Mouse (Mus musculus) embryonic facial prominence, embryonic 12.5 days (tissue): ENCODE measurements around the gene Fam189a1. TPM values are rescaled to one million over a fixed set of nuclear protein-coding genes. Genes with fewer than 3 reads are reported as not detected.

Source experiments
- ATAC-seq: fragments of 200-750 bp; cut with Nextera tagmentation; 2 replicates; pipeline ENCODE4 v1.8.0; 2017; ENCODE audit not compliant: insufficient number of reproducible peaks, insufficient read depth, low FRiP score, low TSS enrichment
- H3K27ac ChIP-seq: fragments of 300-500 bp; sonication (generic); 2 replicates; pipeline ENCODE4 v1.5.1; 2016; ENCODE audit warnings: mild to moderate bottlenecking
- H3K27me3 ChIP-seq: fragments of 300-500 bp; sonication (generic); 2 replicates; pipeline ENCODE4 v1.6.1; 2016; ENCODE audit warnings: mild to moderate bottlenecking, moderate library complexity
- H3K36me3 ChIP-seq: fragments of 300-500 bp; sonication (generic); 2 replicates; pipeline ENCODE4 v1.6.1; 2016; ENCODE audit warnings: mild to moderate bottlenecking
- H3K4me1 ChIP-seq: fragments of 300-500 bp; sonication (generic); 2 replicates; pipeline ENCODE4 v1.6.1; 2016
- H3K4me2 ChIP-seq: fragments of 300-500 bp; sonication (generic); replicated peaks from 2 replicates; pipeline ENCODE4 v1.6.1; 2016; ENCODE audit warnings: mild to moderate bottlenecking, moderate library complexity
- H3K4me3 ChIP-seq: fragments of 300-500 bp; sonication (generic); 2 replicates; pipeline ENCODE4 v1.5.1; 2016; ENCODE audit warnings: mild to moderate bottlenecking
- H3K9ac ChIP-seq: fragments of 300-500 bp; sonication (generic); 2 replicates; pipeline ENCODE4 v1.6.1; 2016; ENCODE audit warnings: mild to moderate bottlenecking, moderate library complexity
- H3K9me3 ChIP-seq: fragments of 300-500 bp; sonication (generic); 2 replicates; pipeline ENCODE4 v1.6.1; 2016; ENCODE audit warnings: mild to moderate bottlenecking, moderate library complexity
- WGBS: fragments of 180-500 bp; shearing (Covaris S2); methylation state at CpG from one replicate; pipeline ENCODE4 v1.1.7; 2016; 5-methylcytosine and 5-hydroxymethylcytosine counted together
- polyA plus RNA-seq: library from polyadenylated mRNA; unstranded; fragments of >200 nt; fragmentation: Nextera tagmentation; extraction: Ambion mirVana; gene quantifications from 2 replicates; pipeline ENCODE4 v1.2.1, GENCODE M21; 2016

Fam189a1 gene
- polyA plus RNA-seq, 1 experiment from 2014 or later: 2.9 TPM

- Histone ChIP-seq H3K4me1 (no peaks in the 10 kb centered on the region), H3K36me3 (no peaks in the 10 kb centered on the region), H3K4me3 (no peak overlapping the region), H3K27ac (no peak overlapping the region), H3K9me3 (no peaks in the 10 kb centered on the region), H3K27me3 (no peaks in the 10 kb centered on the region), H3K9ac (no peak overlapping the region), H3K4me2 (no peak overlapping the region)
- 33% methylated on average over 5 of the region's 5 CpGs for WGBS
- no peak for ATAC-seq
These were observed 91.7 kb downstream of the Fam189a1 start for GRCm38 (mm10) chr7:65064638-65065037.

- H3K36me3 ChIP-seq: no peaks in the 10 kb centered on the region
- no peak overlapping the region for H3K4me2 ChIP-seq
- 20% methylated on average over 3 of the region's 3 CpGs for WGBS
- H3K4me3 ChIP-seq: no peak overlapping the region
- no peak overlapping the region for H3K9ac ChIP-seq
- no peak overlapping the region for H3K27ac ChIP-seq
- H3K4me1 ChIP-seq: no peaks in the 10 kb centered on the region
- ATAC-seq: no peak
- H3K27me3 ChIP-seq: no peaks in the 10 kb centered on the region
- no peaks in the 10 kb centered on the region for H3K9me3 ChIP-seq
These were observed 92.3 kb downstream of the Fam189a1 start for GRCm38 (mm10) chr7:65064096-65064495.

DNA sequence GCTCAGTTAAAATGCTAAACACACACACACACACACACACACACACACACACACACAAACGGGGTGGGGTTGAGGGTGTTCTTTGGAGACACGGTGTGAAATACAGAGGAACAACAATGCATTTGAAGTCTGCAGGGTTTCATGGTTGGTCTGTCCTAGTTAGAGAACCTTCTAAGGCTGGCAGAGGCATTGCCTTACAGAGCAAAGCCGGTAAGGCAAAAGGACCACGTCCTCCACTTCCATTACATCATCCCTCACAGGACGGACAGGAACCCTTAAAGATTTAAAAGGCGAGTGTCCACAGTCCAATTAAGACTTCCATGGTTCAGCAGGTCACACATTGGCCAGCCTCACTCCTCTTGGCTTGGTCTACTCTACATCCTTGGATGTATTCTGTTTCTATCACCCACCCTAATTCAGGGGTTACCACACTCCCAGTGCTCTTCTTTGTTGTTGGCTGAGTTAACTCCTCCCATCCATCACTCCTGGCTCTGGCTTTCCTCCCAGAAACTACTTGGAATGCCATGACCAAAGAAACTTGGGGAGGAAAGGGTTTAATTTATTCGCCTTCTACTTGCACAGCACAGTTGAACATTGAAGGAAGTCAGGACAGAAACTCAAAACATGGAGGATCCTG, 96.1 kb downstream of the Fam189a1 start:
- no peak overlapping the region for H3K4me3 ChIP-seq
- no peak overlapping the region for H3K9ac ChIP-seq
- H3K36me3 ChIP-seq: no peaks in the 10 kb centered on the region
- H3K9me3 ChIP-seq: no peaks in the 10 kb centered on the region
- H3K27me3 ChIP-seq: no peaks in the 10 kb centered on the region
- H3K4me1 ChIP-seq: no peaks in the 10 kb centered on the region
- 76% methylated on average over 7 of the region's 7 CpGs for WGBS
- no peak overlapping the region for H3K27ac ChIP-seq
- H3K4me2 ChIP-seq: no peak overlapping the region
- ATAC-seq: no peak

GRCm38 (mm10) chr7:65056864-65057263, 99.5 kb downstream of the Fam189a1 start:
- Histone ChIP-seq H3K4me2 (no peak overlapping the region), H3K9ac (no peak overlapping the region), H3K36me3 (no peaks in the 10 kb centered on the region), H3K27ac (no peak overlapping the region), H3K4me3 (no peak overlapping the region), H3K27me3 (no peaks in the 10 kb centered on the region), H3K9me3 (no peaks in the 10 kb centered on the region), H3K4me1 (no peaks in the 10 kb centered on the region)
- WGBS: 88% methylated on average over 6 of the region's 6 CpGs
- ATAC-seq: no peak

- Histone ChIP-seq H3K9ac (no peak overlapping the region), H3K27me3 (no peaks in the 10 kb centered on the region), H3K27ac (no peak overlapping the region), H3K4me3 (no peak overlapping the region), H3K9me3 (no peaks in the 10 kb centered on the region), H3K4me1 (no peaks in the 10 kb centered on the region), H3K36me3 (no peaks in the 10 kb centered on the region), H3K4me2 (no peak overlapping the region)
- 66% methylated on average over 1 of the region's 1 CpGs for WGBS
- ATAC-seq: no peak
These were observed 104.4 kb downstream of the Fam189a1 start for GRCm38 (mm10) chr7:65051986-65052385.

GRCm38 (mm10) chr7:65049236-65049954, 107.0 kb downstream of the Fam189a1 start:
- 85% methylated on average over 18 of the region's 18 CpGs for WGBS
- Histone ChIP-seq H3K9me3 (no peaks in the 10 kb centered on the region), H3K4me1 (no peaks in the 10 kb centered on the region), H3K4me2 (no peak overlapping the region), H3K27me3 (no peaks in the 10 kb centered on the region), H3K27ac (no peak overlapping the region), H3K4me3 (no peak overlapping the region), H3K9ac (no peak overlapping the region), H3K36me3 (no peaks in the 10 kb centered on the region)
- ATAC-seq: no peak

DNA sequence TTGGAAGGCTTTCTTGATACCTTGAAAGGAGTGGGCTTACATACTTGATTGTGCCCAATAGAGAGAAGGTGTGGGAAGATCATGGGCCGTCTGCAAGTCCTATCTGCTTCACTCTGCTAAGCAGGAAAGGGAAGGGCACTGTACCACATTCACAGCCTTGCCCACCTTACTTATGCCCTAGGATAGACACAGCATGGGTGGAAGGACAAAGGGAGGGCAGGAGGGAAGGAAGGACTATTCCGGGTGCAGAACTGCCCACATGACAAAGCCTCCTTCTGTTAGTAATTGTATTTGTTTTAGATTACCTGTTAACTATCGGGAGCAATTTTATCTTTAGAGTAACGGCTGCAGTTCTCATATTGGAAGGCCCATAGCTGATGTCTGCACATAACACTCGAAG, 108.7 kb downstream of the Fam189a1 start:
- H3K9ac ChIP-seq: no peak overlapping the region
- no peaks in the 10 kb centered on the region for H3K36me3 ChIP-seq
- H3K4me1 ChIP-seq: no peaks in the 10 kb centered on the region
- no peak overlapping the region for H3K4me3 ChIP-seq
- no peak for ATAC-seq
- WGBS: 59% methylated on average over 5 of the region's 5 CpGs
- no peaks in the 10 kb centered on the region for H3K9me3 ChIP-seq
- H3K27me3 ChIP-seq: no peaks in the 10 kb centered on the region
- H3K27ac ChIP-seq: no peak overlapping the region
- H3K4me2 ChIP-seq: no peak overlapping the region

DNA sequence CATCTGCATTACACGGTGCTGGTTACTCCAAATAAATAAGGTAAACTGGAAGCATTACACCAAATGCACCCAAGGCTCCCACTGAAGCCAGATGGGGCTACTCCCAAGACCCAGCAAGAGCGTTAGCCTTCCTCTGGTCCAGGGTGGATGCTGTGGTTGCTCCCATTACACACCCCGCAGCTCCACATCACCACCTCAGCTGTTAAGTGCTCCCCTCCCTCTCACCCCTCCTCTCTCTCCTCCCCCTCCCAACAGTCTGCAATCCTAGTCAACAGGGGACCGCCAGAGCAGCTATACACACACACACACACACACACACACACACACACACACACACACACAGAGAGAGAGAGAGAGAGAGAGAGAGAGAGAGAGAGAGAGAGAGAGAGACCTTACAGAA, 109.7 kb downstream of the Fam189a1 start:
- Histone ChIP-seq H3K27ac (no peak overlapping the region), H3K27me3 (no peaks in the 10 kb centered on the region), H3K4me2 (no peak overlapping the region), H3K9ac (no peak overlapping the region), H3K36me3 (no peaks in the 10 kb centered on the region), H3K4me3 (no peak overlapping the region), H3K9me3 (no peaks in the 10 kb centered on the region), H3K4me1 (no peaks in the 10 kb centered on the region)
- ATAC-seq: no peak
- 53% methylated on average over 4 of the region's 4 CpGs for WGBS

DNA sequence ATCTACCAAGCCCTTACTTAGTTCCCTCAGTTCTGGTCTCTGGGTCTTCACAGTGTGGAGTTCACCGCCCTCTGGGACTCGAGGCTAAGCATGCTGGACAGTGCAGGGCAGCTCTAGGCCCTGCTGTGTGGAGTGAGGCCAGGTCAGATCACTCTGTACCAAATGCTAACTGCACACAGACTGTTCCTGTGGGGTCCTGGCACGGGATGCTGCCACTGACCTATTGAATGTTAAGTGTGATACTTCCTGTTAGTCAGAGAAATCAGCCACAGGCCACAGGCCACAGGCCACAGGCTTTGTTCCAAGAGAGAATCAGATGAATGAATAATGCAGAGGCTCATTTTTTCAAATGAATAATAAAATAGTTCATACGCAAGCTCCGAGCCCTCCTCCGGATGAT, 112.1 kb downstream of the Fam189a1 start:
- H3K27me3 ChIP-seq: no peaks in the 10 kb centered on the region
- H3K4me1 ChIP-seq: no peaks in the 10 kb centered on the region
- no peak overlapping the region for H3K4me3 ChIP-seq
- ATAC-seq: no peak
- no peak overlapping the region for H3K4me2 ChIP-seq
- H3K36me3 ChIP-seq: no peaks in the 10 kb centered on the region
- no peak overlapping the region for H3K9ac ChIP-seq
- no peaks in the 10 kb centered on the region for H3K9me3 ChIP-seq
- no peak overlapping the region for H3K27ac ChIP-seq
- 67% methylated on average over 6 of the region's 6 CpGs for WGBS

DNA sequence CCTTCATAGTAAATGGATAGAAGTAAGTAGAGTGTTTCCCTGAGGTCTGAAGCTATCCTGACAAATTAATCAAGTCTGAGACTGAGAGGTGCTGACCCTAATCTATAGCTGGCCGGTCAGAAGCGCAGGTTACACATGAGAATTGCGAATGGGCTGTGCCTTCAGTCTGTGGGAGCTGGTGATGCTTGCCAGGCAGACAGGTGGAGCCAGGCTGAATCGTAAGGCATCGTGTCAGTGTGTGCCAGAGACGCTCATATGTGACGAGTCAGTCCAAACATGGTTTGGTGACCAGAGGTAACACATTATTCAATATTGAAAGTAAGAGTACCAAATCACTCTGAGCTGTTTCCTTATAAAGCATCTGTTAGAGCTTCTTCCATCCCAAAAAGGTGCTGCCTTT, 115.3 kb downstream of the Fam189a1 start:
- Histone ChIP-seq H3K36me3 (no peaks in the 10 kb centered on the region), H3K4me1 (no peaks in the 10 kb centered on the region), H3K9me3 (no peaks in the 10 kb centered on the region), H3K4me3 (no peak overlapping the region), H3K27ac (no peak overlapping the region), H3K9ac (no peak overlapping the region), H3K4me2 (no peak overlapping the region), H3K27me3 (no peaks in the 10 kb centered on the region)
- ATAC-seq: no peak
- 92% methylated on average over 7 of the region's 7 CpGs for WGBS

- H3K9ac ChIP-seq: no peak overlapping the region
- no peaks in the 10 kb centered on the region for H3K9me3 ChIP-seq
- no peaks in the 10 kb centered on the region for H3K36me3 ChIP-seq
- no peaks in the 10 kb centered on the region for H3K4me1 ChIP-seq
- H3K27ac ChIP-seq: no peak overlapping the region
- ATAC-seq: no peak
- 81% methylated on average over 7 of the region's 7 CpGs for WGBS
- H3K4me2 ChIP-seq: no peak overlapping the region
- H3K4me3 ChIP-seq: no peak overlapping the region
- H3K27me3 ChIP-seq: no peaks in the 10 kb centered on the region
These were observed 124.6 kb downstream of the Fam189a1 start for GRCm38 (mm10) chr7:65031741-65032140.

- Histone ChIP-seq H3K9me3 (no peaks in the 10 kb centered on the region), H3K4me3 (no peak overlapping the region), H3K27me3 (no peaks in the 10 kb centered on the region), H3K27ac (no peak overlapping the region), H3K4me2 (no peak overlapping the region), H3K4me1 (no peaks in the 10 kb centered on the region), H3K36me3 (no peaks in the 10 kb centered on the region), H3K9ac (no peak overlapping the region)
- WGBS: 91% methylated on average over 6 of the region's 6 CpGs
- no peak for ATAC-seq
These were observed 125.2 kb downstream of the Fam189a1 start for GRCm38 (mm10) chr7:65031195-65031594.
